Mouse (Mus musculus): ENCODE measurements around the gene Mrpl53. TPM values are rescaled to one million over a fixed set of nuclear protein-coding genes. Genes with fewer than 3 reads are reported as not detected.
A peak's percentile ranks its signal among the peaks of the same experiment; 100 is the strongest.

Mrpl53 gene
- polyA plus RNA-seq, 1 experiment from 2014 or later: 121 TPM

DNA sequence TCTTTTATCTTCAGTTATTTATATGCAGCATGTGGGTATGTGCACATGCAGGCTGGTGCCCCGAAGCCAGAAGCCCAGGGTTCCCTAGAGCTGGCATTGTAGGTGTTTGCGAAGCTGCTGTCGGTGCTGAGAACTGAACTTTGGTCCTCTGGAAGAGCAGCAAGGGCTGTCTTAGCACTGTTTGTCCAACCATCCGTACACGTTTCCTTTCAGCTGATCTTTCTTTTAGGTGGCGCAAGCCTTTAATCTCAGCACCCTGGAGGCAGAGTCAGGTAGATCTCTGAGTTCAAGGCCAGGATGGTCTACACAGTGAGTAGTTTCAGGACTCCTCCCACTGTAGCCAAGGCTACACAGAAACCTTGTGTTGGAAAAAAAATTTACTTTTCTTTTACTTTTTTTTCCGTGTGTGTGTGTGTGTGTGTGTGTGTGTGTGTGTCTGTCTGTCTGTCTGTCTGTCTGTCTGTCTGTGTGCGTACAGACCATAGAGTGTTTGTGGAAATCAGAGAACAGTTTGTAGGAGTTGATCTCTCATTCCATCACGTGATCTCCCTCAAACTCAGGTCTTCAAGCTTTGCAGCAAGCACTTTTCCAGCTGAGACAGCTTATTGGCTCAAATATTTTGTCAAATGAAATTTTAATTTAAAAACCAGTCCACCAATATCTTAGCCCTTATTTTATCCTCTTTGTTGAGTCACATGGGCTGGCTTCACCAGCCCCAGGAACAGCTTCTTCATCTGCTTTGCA lies 23.5 kb downstream of the Mrpl53 start:
- H3K27ac ChIP-seq (replicated peaks): no peak overlapping the region
- H3K4me3 ChIP-seq: no peak overlapping the region
- H3K4me1 ChIP-seq: peaks cover 8% of the 10 kb centered on the region
- WGBS: 85% methylated on average over 9 of the region's 9 CpGs
- no peaks in the 10 kb centered on the region for H3K36me3 ChIP-seq
- no peak for ATAC-seq (replicated peaks)
- no peak overlapping the region for H3K9ac ChIP-seq (replicated peaks)
- peaks cover 5% of the 10 kb centered on the region; the same call in 1 of the 2 replicates for H3K27me3 ChIP-seq
- no peaks in the 10 kb centered on the region for H3K9me3 ChIP-seq
- H3K4me2 ChIP-seq (replicated peaks): no peak overlapping the region

DNA sequence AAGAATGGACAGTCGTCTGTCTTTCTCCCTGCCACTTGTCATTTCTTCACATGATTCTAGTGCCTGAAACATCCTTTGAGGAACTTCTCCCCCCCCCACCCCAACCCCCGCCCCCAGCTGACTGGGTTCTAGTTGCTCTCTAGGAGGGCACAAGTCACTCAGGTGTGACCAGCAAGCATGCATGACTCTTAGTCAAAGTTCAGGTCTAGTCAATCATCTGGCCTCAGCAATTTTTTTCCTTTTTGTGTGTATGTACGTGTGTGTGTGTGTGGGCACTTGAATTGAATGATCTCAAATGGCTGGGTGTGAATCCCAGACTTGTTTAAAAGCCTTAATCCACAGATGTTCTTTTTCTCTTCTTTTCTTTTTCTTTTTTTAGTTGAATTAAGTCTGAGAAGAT lies 25.4 kb downstream of the Mrpl53 start:
- ATAC-seq (replicated peaks): no peak
- H3K9me3 ChIP-seq: no peaks in the 10 kb centered on the region
- 62% methylated on average over 3 of the region's 3 CpGs for WGBS

DNA sequence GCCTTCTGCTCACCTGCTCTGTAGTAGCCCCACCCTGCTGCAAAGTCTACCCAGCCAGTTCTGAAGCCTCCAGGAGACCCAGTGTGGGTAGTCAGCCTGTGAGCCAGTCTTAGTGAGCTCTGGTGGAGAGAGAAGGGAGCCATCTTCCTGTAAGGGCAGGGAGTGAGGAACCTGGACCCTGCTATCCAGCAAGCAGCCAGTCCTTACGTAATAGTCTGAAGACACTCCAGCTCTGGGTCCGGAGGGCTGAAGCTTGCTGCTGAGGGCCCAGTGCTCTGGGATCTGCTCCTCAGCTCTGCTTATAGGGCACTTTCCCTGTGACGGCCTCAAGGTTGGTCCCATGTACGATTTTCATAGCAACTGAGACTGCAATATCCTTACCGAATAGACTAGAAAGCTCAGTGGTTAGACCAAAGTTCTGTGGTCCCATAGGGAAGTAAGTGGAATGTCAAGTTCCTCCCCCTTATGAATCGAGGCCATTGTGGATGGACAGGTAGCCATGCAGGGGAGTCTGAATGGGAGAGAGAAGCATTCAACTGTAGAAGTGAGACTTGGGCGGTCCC lies 26.2 kb downstream of the Mrpl53 start, which contains the start of gene Rtkn:
Rtkn (plus strand) TSS at position 513 of the 563 bp plus-strand sequence.
- no peak within 1 kb of the TSS for H3K27ac ChIP-seq (replicated peaks)
- 0 out of 2 replicates have a peak within 1 kb of the TSS, but pooled peaks have one; percentile 6 for H3K4me3 ChIP-seq
- no peak for ATAC-seq (replicated peaks)
- WGBS: 60% methylated on average over 7 of the region's 7 CpGs
- H3K9me3 ChIP-seq: no peaks in the 10 kb centered on the region
- H3K9ac ChIP-seq (replicated peaks): no peak within 1 kb of the TSS
- peaks cover 20% of the 10 kb centered on the region for H3K4me1 ChIP-seq
- H3K36me3 ChIP-seq: no peaks in the 10 kb centered on the region
- H3K4me2 ChIP-seq (replicated peaks): peak within 1 kb of the TSS; percentile 9; the same call in 1 of the 2 replicates
- H3K27me3 ChIP-seq: peaks cover 5% of the 10 kb centered on the region; the same call in 1 of the 2 replicates

More for the DNA sequence above, 25.4 kb downstream of the Mrpl53 start:
- Histone ChIP-seq H3K36me3 (no peaks in the 10 kb centered on the region), H3K4me2 (replicated peaks) (no peak overlapping the region), H3K27ac (replicated peaks) (no peak overlapping the region), H3K27me3 (peaks cover 5% of the 10 kb centered on the region; the same call in 1 of the 2 replicates), H3K4me3 (no peak overlapping the region), H3K9ac (replicated peaks) (no peak overlapping the region), H3K4me1 (peaks cover 20% of the 10 kb centered on the region)

DNA sequence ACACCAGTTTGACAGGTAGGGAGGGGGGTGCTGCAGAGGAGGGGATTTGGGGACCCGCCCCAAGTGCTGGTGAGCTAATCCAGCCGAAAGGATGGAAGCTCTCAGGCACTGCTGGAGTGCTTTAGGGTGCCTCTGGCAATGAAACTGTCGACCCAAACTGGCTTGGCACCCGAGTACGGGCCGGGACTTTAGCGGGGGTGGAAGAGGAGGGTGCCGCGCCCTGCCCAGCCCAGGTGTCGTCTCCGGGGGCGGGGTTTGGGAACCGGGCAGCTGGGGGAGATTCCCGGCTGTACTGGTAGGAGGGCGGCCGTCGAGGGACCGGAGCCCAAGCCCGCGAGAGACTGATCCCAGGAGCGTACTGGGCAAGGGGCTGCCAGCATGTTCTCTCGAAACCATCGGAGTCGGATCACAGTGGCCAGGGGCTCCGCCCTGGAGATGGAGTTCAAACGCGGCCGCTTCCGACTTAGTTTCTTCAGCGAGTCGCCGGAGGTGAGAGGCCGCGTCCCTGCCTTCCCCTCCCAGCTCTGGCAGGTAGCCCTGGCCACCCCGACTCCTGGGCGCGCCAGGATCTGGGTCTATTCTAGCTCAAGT lies 26.8 kb downstream of the Mrpl53 start:
- peaks cover 5% of the 10 kb centered on the region; the same call in 1 of the 2 replicates for H3K27me3 ChIP-seq
- H3K4me1 ChIP-seq: peaks cover 20% of the 10 kb centered on the region
- ATAC-seq (replicated peaks): no peak
- no peak overlapping the region for H3K9ac ChIP-seq (replicated peaks)
- no peak overlapping the region for H3K27ac ChIP-seq (replicated peaks)
- 5% methylated on average over 37 of the region's 37 CpGs for WGBS
- H3K9me3 ChIP-seq: no peaks in the 10 kb centered on the region
- peak overlapping the region; percentile 9; the same call in 1 of the 2 replicates for H3K4me2 ChIP-seq (replicated peaks)
- H3K36me3 ChIP-seq: no peaks in the 10 kb centered on the region
- 0 out of 2 replicates have a peak overlapping the region, but pooled peaks have one; percentile 6 for H3K4me3 ChIP-seq

DNA sequence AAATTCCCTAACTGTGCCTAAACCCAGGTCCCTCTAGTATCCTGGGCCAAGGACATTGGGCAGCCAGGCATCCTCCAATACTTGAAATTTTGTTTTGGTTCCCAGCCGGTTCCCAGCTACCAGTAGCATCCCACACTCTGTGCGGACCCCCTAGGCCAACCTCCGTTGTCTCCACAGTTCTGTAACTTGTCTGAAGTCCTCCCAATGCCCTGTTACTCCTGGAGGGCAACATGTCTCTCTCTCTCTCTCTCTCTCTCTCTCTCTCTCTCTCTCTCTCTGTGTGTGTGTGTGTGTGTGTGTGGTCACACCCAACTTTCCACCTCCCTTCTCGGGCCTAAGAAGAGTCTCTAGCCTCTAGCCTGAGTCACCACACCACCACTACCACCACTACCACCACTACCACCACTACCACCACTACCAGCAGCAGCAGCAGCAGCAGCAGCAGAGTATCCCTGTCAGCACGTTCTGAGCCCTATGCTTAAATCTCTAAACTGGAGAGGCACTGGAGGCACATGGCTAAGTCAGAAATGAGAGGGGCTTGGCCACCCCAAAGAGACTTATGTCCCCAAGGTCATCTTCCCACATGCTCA lies 27.5 kb downstream of the Mrpl53 start:
- peaks cover 5% of the 10 kb centered on the region; the same call in 1 of the 2 replicates for H3K27me3 ChIP-seq
- H3K9ac ChIP-seq (replicated peaks): peak overlapping the region; percentile 46; the same call in 1 of the 2 replicates
- WGBS: 22% methylated on average over 5 of the region's 5 CpGs
- peak overlapping the region; percentile 64 for H3K27ac ChIP-seq (replicated peaks)
- no peaks in the 10 kb centered on the region for H3K9me3 ChIP-seq
- no peaks in the 10 kb centered on the region for H3K36me3 ChIP-seq
- peak overlapping the region; percentile 47 for H3K4me2 ChIP-seq (replicated peaks)
- H3K4me1 ChIP-seq: peaks cover 20% of the 10 kb centered on the region
- ATAC-seq (replicated peaks): 0 out of 2 replicates have a peak, but pooled peaks have one; percentile 7
- peak overlapping the region; percentile 35 for H3K4me3 ChIP-seq

DNA sequence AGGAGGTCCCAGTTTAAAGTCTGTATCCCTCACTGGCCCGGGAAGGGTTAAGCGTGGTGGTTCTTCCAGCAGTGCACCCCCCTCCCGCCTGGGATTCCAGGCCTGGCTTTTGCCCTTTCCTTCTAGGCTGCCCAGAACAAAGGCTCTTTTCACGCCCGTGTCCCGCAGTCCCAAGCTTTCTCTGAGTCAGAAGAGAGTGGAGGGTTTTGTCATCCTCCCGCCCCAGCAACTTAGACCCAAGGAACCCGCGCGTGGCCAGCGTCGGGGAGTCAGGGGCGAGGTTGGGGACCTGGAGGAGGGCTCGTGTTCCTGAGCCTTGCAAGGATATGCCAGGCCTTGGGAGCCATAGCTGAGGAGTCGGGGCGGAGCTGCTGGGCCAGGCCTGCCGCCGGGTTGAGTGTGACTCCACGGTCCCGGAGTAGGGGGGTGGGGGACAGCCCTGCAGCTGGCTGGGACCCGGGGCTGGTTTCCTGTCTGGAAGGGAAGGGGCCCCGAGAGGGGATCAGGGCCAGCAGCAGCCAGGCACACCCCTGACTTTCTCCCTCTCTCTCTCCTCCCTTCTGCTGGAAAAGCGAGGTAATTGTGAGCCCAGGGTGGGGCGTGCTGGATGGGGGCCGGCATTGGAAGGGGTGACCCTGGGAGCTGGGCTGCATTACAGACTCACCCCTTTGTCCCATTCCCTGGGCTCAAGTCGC lies 28.2 kb downstream of the Mrpl53 start:
- ATAC-seq (replicated peaks): peak; percentile 67
- peak overlapping the region; percentile 64 for H3K27ac ChIP-seq (replicated peaks)
- H3K27me3 ChIP-seq: peaks cover 5% of the 10 kb centered on the region; the same call in 1 of the 2 replicates
- no peaks in the 10 kb centered on the region for H3K9me3 ChIP-seq
- H3K9ac ChIP-seq (replicated peaks): peak overlapping the region; percentile 46
- peaks cover 22% of the 10 kb centered on the region for H3K4me1 ChIP-seq
- H3K4me2 ChIP-seq (replicated peaks): peak overlapping the region; percentile 47
- H3K4me3 ChIP-seq: peak overlapping the region; percentile 35
- no peaks in the 10 kb centered on the region for H3K36me3 ChIP-seq
- WGBS: 2% methylated on average over 26 of the region's 26 CpGs

DNA sequence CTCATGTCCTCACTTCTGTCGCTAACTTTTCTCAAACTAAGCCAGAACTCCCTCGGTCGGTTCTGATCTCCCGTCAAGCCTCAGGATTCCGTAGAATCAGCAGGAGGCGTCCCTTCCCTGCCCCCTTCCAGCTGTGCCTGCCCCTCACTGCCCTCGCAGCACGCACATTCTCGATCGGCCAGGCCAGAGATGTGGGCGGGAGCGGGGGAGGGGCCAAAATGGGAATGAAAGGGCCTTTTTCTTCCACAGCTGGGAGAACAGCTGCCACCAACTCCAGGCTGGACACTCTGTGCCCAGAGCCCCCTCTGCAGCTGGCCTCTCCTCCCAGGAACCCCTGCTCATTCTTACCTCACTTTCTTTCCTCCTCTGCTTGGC lies 28.7 kb downstream of the Mrpl53 start:
- peaks cover 27% of the 10 kb centered on the region for H3K4me1 ChIP-seq
- peak overlapping the region; percentile 47 for H3K4me2 ChIP-seq (replicated peaks)
- H3K9me3 ChIP-seq: no peaks in the 10 kb centered on the region
- peak overlapping the region; percentile 35 for H3K4me3 ChIP-seq
- H3K9ac ChIP-seq (replicated peaks): peak overlapping the region; percentile 46
- H3K36me3 ChIP-seq: no peaks in the 10 kb centered on the region
- ATAC-seq (replicated peaks): peak; percentile 37
- H3K27me3 ChIP-seq: peaks cover 5% of the 10 kb centered on the region; the same call in 1 of the 2 replicates
- H3K27ac ChIP-seq (replicated peaks): peak overlapping the region; percentile 64
- WGBS: 1% methylated on average over 12 of the region's 12 CpGs

DNA sequence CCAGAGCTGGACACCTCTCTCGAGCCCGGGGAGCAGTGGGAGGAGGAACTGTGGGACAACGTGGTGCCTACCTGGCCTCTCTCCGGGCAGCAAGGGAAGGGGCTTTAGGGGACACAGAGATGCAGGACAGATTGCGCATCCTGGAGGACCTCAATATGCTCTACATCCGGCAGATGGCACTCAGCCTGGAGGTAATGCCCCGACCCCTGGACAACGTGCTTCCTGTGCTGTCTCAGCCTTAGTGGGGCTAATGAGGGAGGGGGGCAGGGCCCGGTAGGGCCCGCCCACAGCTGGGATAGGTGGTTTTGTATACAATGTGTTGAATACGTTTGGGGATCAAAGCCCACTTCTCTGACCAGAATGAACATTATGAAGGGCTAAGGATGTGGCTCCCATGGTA lies 29.2 kb downstream of the Mrpl53 start:
- peak overlapping the region; percentile 46; the same call in 1 of the 2 replicates for H3K9ac ChIP-seq (replicated peaks)

DNA sequence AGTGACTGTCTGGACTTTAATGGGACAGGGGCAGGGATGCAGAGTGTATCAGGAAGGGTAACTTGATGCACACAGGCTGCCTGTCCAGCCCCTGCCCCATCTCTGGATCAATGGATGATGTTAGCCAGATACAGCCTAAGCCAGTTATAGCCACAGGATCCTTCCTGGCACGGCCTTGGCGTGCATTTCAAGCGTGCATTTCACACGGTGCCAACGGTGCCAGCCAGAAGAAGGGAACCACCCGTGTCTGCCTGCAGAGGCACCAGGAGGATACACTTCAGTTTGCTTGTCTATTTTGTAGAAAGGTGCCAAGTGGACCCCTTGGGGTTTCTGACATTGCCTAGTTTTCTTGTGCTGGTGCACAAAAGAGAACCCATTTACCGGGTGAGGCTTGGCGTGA lies 31.2 kb downstream of the Mrpl53 start:
- no peak for ATAC-seq (replicated peaks)
- Histone ChIP-seq H3K9ac (replicated peaks) (no peak overlapping the region), H3K9me3 (no peaks in the 10 kb centered on the region), H3K4me3 (no peak overlapping the region), H3K4me1 (peaks cover 27% of the 10 kb centered on the region), H3K27me3 (peaks cover 2% of the 10 kb centered on the region; the same call in 1 of the 2 replicates), H3K27ac (replicated peaks) (no peak overlapping the region), H3K36me3 (no peaks in the 10 kb centered on the region), H3K4me2 (replicated peaks) (no peak overlapping the region)
- 88% methylated on average over 8 of the region's 8 CpGs for WGBS

More for the DNA sequence above, 29.2 kb downstream of the Mrpl53 start:
- WGBS: 2% methylated on average over 11 of the region's 11 CpGs
- H3K36me3 ChIP-seq: no peaks in the 10 kb centered on the region
- ATAC-seq (replicated peaks): no peak
- peaks cover 5% of the 10 kb centered on the region; the same call in 1 of the 2 replicates for H3K27me3 ChIP-seq
- peak overlapping the region; percentile 47 for H3K4me2 ChIP-seq (replicated peaks)
- H3K9me3 ChIP-seq: no peaks in the 10 kb centered on the region
- H3K4me1 ChIP-seq: peaks cover 27% of the 10 kb centered on the region
- peak overlapping the region; percentile 64 for H3K27ac ChIP-seq (replicated peaks)
- H3K4me3 ChIP-seq: peak overlapping the region; percentile 35

DNA sequence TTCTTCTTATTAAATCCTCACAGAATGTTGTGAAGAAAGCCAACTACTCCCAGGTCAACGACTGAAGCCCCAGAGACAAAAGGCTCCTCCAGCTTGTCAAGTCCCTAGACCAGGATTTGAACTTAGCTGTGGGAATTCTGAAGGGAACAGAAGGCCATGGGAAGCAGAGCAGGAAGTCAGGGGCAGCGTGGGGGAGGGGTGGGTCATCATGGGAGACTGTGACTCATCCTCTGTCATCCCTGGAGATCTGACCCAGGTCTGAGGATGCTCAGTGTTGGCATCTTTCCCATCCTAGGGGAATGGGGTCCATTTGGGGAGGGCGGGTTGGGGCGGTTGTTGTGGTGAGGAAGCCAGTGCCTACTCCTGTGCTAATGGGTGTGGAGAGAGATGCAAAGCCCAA lies 32.8 kb downstream of the Mrpl53 start:
- Histone ChIP-seq H3K4me2 (replicated peaks) (peak overlapping the region; percentile 56; the same call in 1 of the 2 replicates), H3K9me3 (no peaks in the 10 kb centered on the region), H3K4me1 (peaks cover 26% of the 10 kb centered on the region), H3K9ac (replicated peaks) (peak overlapping the region; percentile 53; the same call in 1 of the 2 replicates), H3K4me3 (no peak overlapping the region), H3K36me3 (no peaks in the 10 kb centered on the region), H3K27me3 (no peaks in the 10 kb centered on the region; the same call in 1 of the 2 replicates), H3K27ac (replicated peaks) (no peak overlapping the region)
- 41% methylated on average over 4 of the region's 4 CpGs for WGBS
- no peak for ATAC-seq (replicated peaks)

DNA sequence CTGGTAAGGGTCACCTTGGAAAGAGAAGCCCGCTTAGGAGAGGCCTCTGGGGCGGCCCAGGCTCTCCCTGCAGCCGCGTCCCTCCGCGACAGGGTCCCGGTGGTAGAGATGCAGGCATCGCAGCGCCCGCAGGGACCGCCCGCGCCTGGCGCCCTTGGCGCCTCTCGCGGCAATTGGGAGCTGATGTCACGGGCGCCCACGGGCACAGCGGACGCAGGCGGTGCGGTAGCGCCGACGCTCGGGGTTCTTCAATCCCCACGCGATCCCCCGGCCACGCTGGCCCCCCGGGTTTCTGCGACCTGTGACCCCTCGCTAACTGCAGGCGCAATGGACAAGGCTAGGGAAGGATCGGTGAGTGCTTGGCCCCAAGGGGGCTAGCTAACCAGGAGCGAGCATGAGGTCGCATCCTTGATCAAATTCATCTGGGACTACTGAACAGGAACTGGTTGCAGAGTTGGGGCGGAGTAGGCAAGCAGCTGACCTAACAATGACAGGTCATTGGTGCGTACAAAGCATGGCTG lies 33.4 kb downstream of the Mrpl53 start:
- Histone ChIP-seq H3K4me2 (replicated peaks) (peak overlapping the region; percentile 56), H3K9ac (replicated peaks) (peak overlapping the region; percentile 53), H3K4me3 (peak overlapping the region; percentile 38), H3K36me3 (no peaks in the 10 kb centered on the region), H3K4me1 (peaks cover 20% of the 10 kb centered on the region), H3K27me3 (no peaks in the 10 kb centered on the region; the same call in 1 of the 2 replicates), H3K27ac (replicated peaks) (no peak overlapping the region), H3K9me3 (no peaks in the 10 kb centered on the region)
- ATAC-seq (replicated peaks): peak; percentile 23; the same call in 1 of the 2 replicates
- WGBS: 2% methylated on average over 41 of the region's 41 CpGs
